Mouse (Mus musculus) hematopoietic multipotent progenitor cell, adult 10-12 weeks (in vitro differentiated cells): Measurements from ENCODE around the gene Mrps25. TPM values are rescaled to one million over a fixed set of nuclear protein-coding genes. Genes with fewer than 3 reads are reported as not detected.

Experiments
- polyA plus RNA-seq: library from polyadenylated mRNA; stranded (reverse); fragments of >175 nt; gene quantifications from 2 replicates; pipeline ENCODE4 v1.2.3, GENCODE M21; 2012; ENCODE audit warnings: low replicate concordance

Gene Mrps25
- polyA plus RNA-seq = 0.38 and 6.9 TPM in 2 replicates

GRCm38 (mm10) chr6:92183621-92184131 is at the start of gene Mrps25:
Mrps25 (minus strand) TSS chr6:92184033.

GRCm38 (mm10) chr6:92214773-92215449 is 31.1 kb upstream of the Mrps25 start, which contains the start of gene Rbsn:
Rbsn (minus strand) TSS chr6:92214925.

Other genes with a start within 250 kb of the Mrps25 start
- gene Fgd5, start 205.2 kb downstream of the Mrps25 start, polyA plus RNA-seq = 0.20 and 1.1 TPM in 2 replicates
- 7.2 and 11.1 TPM in 2 replicates for gene Nr2c2, start 92.6 kb downstream of the Mrps25 start, polyA plus RNA-seq
- gene Rbsn, start 30.9 kb upstream of the Mrps25 start, polyA plus RNA-seq = 5.4 and 5.9 TPM in 2 replicates
- gene Trh, start 60.6 kb upstream of the Mrps25 start, polyA plus RNA-seq = not detected in 2 replicates